Mouse (Mus musculus): Measurements from ENCODE around the gene Dph2. TPM values are rescaled to one million over a fixed set of nuclear protein-coding genes. Genes with fewer than 3 reads are reported as not detected.

Gene Dph2
- polyA plus RNA-seq (2016; fragmentation: Nextera tagmentation; extraction: Ambion mirVana): 18.3 and 18.8 TPM in 2 replicates

GRCm38 (mm10) chr4:117891738-117892161 lies at the start of gene Dph2:
Dph2 (minus strand) TSS chr4:117892032.
- H3K4me3 ChIP-seq (replicated peaks): peak within 1 kb of the TSS; percentile 77
- WGBS: under 1% methylated on average over 21 of the region's 21 CpGs
- no peaks in the 10 kb centered on the region for H3K9me3 ChIP-seq
- peaks cover 45% of the 10 kb centered on the region for H3K36me3 ChIP-seq
- ATAC-seq (ENCODE audit: insufficient number of reproducible peaks, insufficient read depth, low FRiP score, low TSS enrichment, low read depth): peak; percentile 78
- H3K4me1 ChIP-seq (replicated peaks): peaks cover 14% of the 10 kb centered on the region
- H3K4me2 ChIP-seq: peak within 1 kb of the TSS; percentile 85
- H3K27ac ChIP-seq: no peak within 1 kb of the TSS
- H3K9ac ChIP-seq (replicated peaks): peak within 1 kb of the TSS; percentile 62
- H3K27me3 ChIP-seq: no peaks in the 10 kb centered on the region

GRCm38 (mm10) chr4:117936964-117937363 lies 45.1 kb upstream of the Dph2 start:
- Histone ChIP-seq H3K4me1 (replicated peaks) (no peaks in the 10 kb centered on the region), H3K9me3 (no peaks in the 10 kb centered on the region), H3K27ac (no peak overlapping the region), H3K36me3 (peaks cover 44% of the 10 kb centered on the region), H3K9ac (replicated peaks) (no peak overlapping the region), H3K27me3 (no peaks in the 10 kb centered on the region), H3K4me3 (replicated peaks) (no peak overlapping the region), H3K4me2 (no peak overlapping the region)
- ATAC-seq (ENCODE audit: insufficient number of reproducible peaks, insufficient read depth, low FRiP score, low TSS enrichment, low read depth): no peak
- WGBS: 94% methylated on average over 5 of the region's 5 CpGs

- no peaks in the 10 kb centered on the region for H3K9me3 ChIP-seq
- no peak overlapping the region for H3K27ac ChIP-seq
- 90% methylated on average over 4 of the region's 4 CpGs for WGBS
- no peak overlapping the region for H3K4me3 ChIP-seq (replicated peaks)
- ATAC-seq (ENCODE audit: insufficient number of reproducible peaks, insufficient read depth, low FRiP score, low TSS enrichment, low read depth): no peak
- peaks cover 11% of the 10 kb centered on the region for H3K4me1 ChIP-seq (replicated peaks)
- H3K36me3 ChIP-seq: peaks cover 32% of the 10 kb centered on the region
- no peak overlapping the region for H3K9ac ChIP-seq (replicated peaks)
- H3K27me3 ChIP-seq: no peaks in the 10 kb centered on the region
- H3K4me2 ChIP-seq: no peak overlapping the region
These were observed 42.2 kb upstream of the Dph2 start for GRCm38 (mm10) chr4:117934081-117934480.

GRCm38 (mm10) chr4:117933248-117933647 lies 41.4 kb upstream of the Dph2 start:
- H3K9me3 ChIP-seq: no peaks in the 10 kb centered on the region
- H3K36me3 ChIP-seq: peaks cover 29% of the 10 kb centered on the region
- no peak overlapping the region for H3K4me3 ChIP-seq (replicated peaks)
- no peak overlapping the region for H3K9ac ChIP-seq (replicated peaks)
- H3K4me1 ChIP-seq (replicated peaks): peaks cover 19% of the 10 kb centered on the region
- 85% methylated on average over 5 of the region's 5 CpGs for WGBS
- H3K4me2 ChIP-seq: no peak overlapping the region
- ATAC-seq (ENCODE audit: insufficient number of reproducible peaks, insufficient read depth, low FRiP score, low TSS enrichment, low read depth): no peak
- 0 out of 2 replicates have a peak, but pooled peaks cover 2% of the 10 kb centered on the region for H3K27me3 ChIP-seq
- H3K27ac ChIP-seq: no peak overlapping the region

GRCm38 (mm10) chr4:117929391-117929881 lies 37.6 kb upstream of the Dph2 start, which contains the start of gene Artn:
Artn (minus strand) TSS chr4:117929763.
- Histone ChIP-seq H3K27me3 (peaks cover 39% of the 10 kb centered on the region), H3K27ac (peak within 1 kb of the TSS; percentile 82), H3K36me3 (peaks cover 23% of the 10 kb centered on the region), H3K4me2 (peak within 1 kb of the TSS; percentile 97), H3K4me3 (replicated peaks) (peak within 1 kb of the TSS; percentile 49), H3K9ac (replicated peaks) (peak within 1 kb of the TSS; percentile 64), H3K9me3 (no peaks in the 10 kb centered on the region), H3K4me1 (replicated peaks) (peaks cover 40% of the 10 kb centered on the region)
- under 1% methylated on average over 33 of the region's 33 CpGs for WGBS
- ATAC-seq (ENCODE audit: insufficient number of reproducible peaks, insufficient read depth, low FRiP score, low TSS enrichment, low read depth): peak; percentile 41; the same call in 1 of the 2 replicates

- peak overlapping the region; percentile 97 for H3K4me2 ChIP-seq
- 1% methylated on average over 13 of the region's 13 CpGs for WGBS
- H3K9ac ChIP-seq (replicated peaks): peak overlapping the region; percentile 64
- peaks cover 46% of the 10 kb centered on the region for H3K27me3 ChIP-seq
- peaks cover 40% of the 10 kb centered on the region for H3K4me1 ChIP-seq (replicated peaks)
- H3K36me3 ChIP-seq: peaks cover 23% of the 10 kb centered on the region
- H3K9me3 ChIP-seq: no peaks in the 10 kb centered on the region
- peak overlapping the region; percentile 49 for H3K4me3 ChIP-seq (replicated peaks)
- peak overlapping the region; percentile 82 for H3K27ac ChIP-seq
- ATAC-seq (ENCODE audit: insufficient number of reproducible peaks, insufficient read depth, low FRiP score, low TSS enrichment, low read depth): peak; percentile 21; the same call in 1 of the 2 replicates
These were observed 36.9 kb upstream of the Dph2 start for GRCm38 (mm10) chr4:117928699-117929241.

- no peak overlapping the region for H3K9ac ChIP-seq (replicated peaks)
- H3K4me3 ChIP-seq (replicated peaks): peak overlapping the region; percentile 49
- H3K27ac ChIP-seq: peak overlapping the region; percentile 31; the same call in 1 of the 2 replicates
- ATAC-seq (ENCODE audit: insufficient number of reproducible peaks, insufficient read depth, low FRiP score, low TSS enrichment, low read depth): no peak; the same call in 1 of the 2 replicates
- peak overlapping the region; percentile 97 for H3K4me2 ChIP-seq
- peaks cover 40% of the 10 kb centered on the region for H3K4me1 ChIP-seq (replicated peaks)
- peaks cover 23% of the 10 kb centered on the region for H3K36me3 ChIP-seq
- 7% methylated on average over 6 of the region's 6 CpGs for WGBS
- peaks cover 47% of the 10 kb centered on the region for H3K27me3 ChIP-seq
- H3K9me3 ChIP-seq: no peaks in the 10 kb centered on the region
These were observed 36.4 kb upstream of the Dph2 start for GRCm38 (mm10) chr4:117928234-117928633.

- Histone ChIP-seq H3K27ac (no peak overlapping the region), H3K4me1 (replicated peaks) (peaks cover 40% of the 10 kb centered on the region), H3K9me3 (no peaks in the 10 kb centered on the region), H3K27me3 (peaks cover 49% of the 10 kb centered on the region), H3K4me2 (peak overlapping the region; percentile 97), H3K4me3 (replicated peaks) (peak overlapping the region; percentile 49), H3K9ac (replicated peaks) (peak overlapping the region; percentile 63), H3K36me3 (peaks cover 12% of the 10 kb centered on the region; the same call in 1 of the 2 replicates)
- 1% methylated on average over 71 of the region's 71 CpGs for WGBS
- no peak for ATAC-seq (ENCODE audit: insufficient number of reproducible peaks, insufficient read depth, low FRiP score, low TSS enrichment, low read depth)
These were observed 35.0 kb upstream of the Dph2 start for GRCm38 (mm10) chr4:117926545-117927482.

- H3K4me2 ChIP-seq: no peak overlapping the region
- H3K9ac ChIP-seq (replicated peaks): no peak overlapping the region
- H3K4me1 ChIP-seq (replicated peaks): peaks cover 36% of the 10 kb centered on the region
- H3K36me3 ChIP-seq: peaks cover 9% of the 10 kb centered on the region; the same call in 1 of the 2 replicates
- 56% methylated on average over 6 of the region's 6 CpGs for WGBS
- H3K9me3 ChIP-seq: no peaks in the 10 kb centered on the region
- H3K27me3 ChIP-seq: peaks cover 51% of the 10 kb centered on the region
- no peak overlapping the region for H3K4me3 ChIP-seq (replicated peaks)
- no peak overlapping the region for H3K27ac ChIP-seq
- no peak for ATAC-seq (ENCODE audit: insufficient number of reproducible peaks, insufficient read depth, low FRiP score, low TSS enrichment, low read depth)
These were observed 33.1 kb upstream of the Dph2 start for GRCm38 (mm10) chr4:117924916-117925315.

GRCm38 (mm10) chr4:117923450-117923849 lies 31.6 kb upstream of the Dph2 start:
- Histone ChIP-seq H3K4me3 (replicated peaks) (no peak overlapping the region), H3K36me3 (peaks cover 9% of the 10 kb centered on the region; the same call in 1 of the 2 replicates), H3K4me1 (replicated peaks) (peaks cover 23% of the 10 kb centered on the region), H3K4me2 (no peak overlapping the region), H3K27ac (no peak overlapping the region), H3K9me3 (no peaks in the 10 kb centered on the region), H3K27me3 (peaks cover 51% of the 10 kb centered on the region), H3K9ac (replicated peaks) (no peak overlapping the region)
- 61% methylated on average over 2 of the region's 2 CpGs for WGBS
- ATAC-seq (ENCODE audit: insufficient number of reproducible peaks, insufficient read depth, low FRiP score, low TSS enrichment, low read depth): no peak

- no peak overlapping the region for H3K4me2 ChIP-seq
- no peak overlapping the region for H3K9ac ChIP-seq (replicated peaks)
- H3K9me3 ChIP-seq: no peaks in the 10 kb centered on the region
- peaks cover 3% of the 10 kb centered on the region; the same call in 1 of the 2 replicates for H3K4me1 ChIP-seq (replicated peaks)
- WGBS: 80% methylated on average over 2 of the region's 2 CpGs
- peaks cover 9% of the 10 kb centered on the region; the same call in 1 of the 2 replicates for H3K36me3 ChIP-seq
- ATAC-seq (ENCODE audit: insufficient number of reproducible peaks, insufficient read depth, low FRiP score, low TSS enrichment, low read depth): no peak
- H3K4me3 ChIP-seq (replicated peaks): no peak overlapping the region
- H3K27me3 ChIP-seq: peaks cover 31% of the 10 kb centered on the region
- no peak overlapping the region for H3K27ac ChIP-seq
These were observed 29.5 kb upstream of the Dph2 start for GRCm38 (mm10) chr4:117921358-117921757.
